Mouse (Mus musculus): ENCODE results near the gene Supt5. TPM values are rescaled to one million over a fixed set of nuclear protein-coding genes. Genes with fewer than 3 reads are reported as not detected.

Supt5 gene
- total RNA-seq, 2 experiments from 2014 or later: 53.4 to 60.9 TPM

Other genes with a start within 250 kb of the Supt5 start
- not detected for gene 9530053A07Rik, start 209.3 kb downstream of the Supt5 start, total RNA-seq (2021)
- 10 to 100 TPM; 28.9 to 32.8 TPM for gene Fbl, start 169.0 kb downstream of the Supt5 start, total RNA-seq (2021)
- 10 to 100 TPM; 26.0 to 32.6 TPM for gene Dyrk1b, start 159.3 kb downstream of the Supt5 start, total RNA-seq (2021)
- 10 to 100 TPM; 11.5 to 12.4 TPM for gene Eid2, start 70.9 kb downstream of the Supt5 start, total RNA-seq (2021)
- gene Eid2b, start 61.0 kb downstream of the Supt5 start, total RNA-seq (2021): 10 to 100 TPM; 13.9 to 15.5 TPM
- not detected for gene Selenov, start 47.6 kb downstream of the Supt5 start, total RNA-seq (2021)
- not detected for gene Dll3, start 36.5 kb downstream of the Supt5 start, total RNA-seq (2021)
- gene Timm50, start 26.7 kb downstream of the Supt5 start, total RNA-seq (2021): 10 to 100 TPM; 66.3 to 66.6 TPM
- 100 to 1,000 TPM; 517 to 602 TPM for gene Rps16, start 11.9 kb upstream of the Supt5 start, total RNA-seq (2021)
- 10 to 100 TPM; 11.3 to 13.4 TPM for gene Plekhg2, start 33.9 kb upstream of the Supt5 start, total RNA-seq (2021)
- gene Zfp36, start 41.5 kb upstream of the Supt5 start, total RNA-seq (2021): 10 to 100 TPM; 18.4 to 27.3 TPM
- gene Med29, start 54.0 kb upstream of the Supt5 start, total RNA-seq (2021): 10 to 100 TPM; 21.8 TPM
- 10 to 100 TPM; 39.5 to 44.5 TPM for gene Paf1, start 54.2 kb upstream of the Supt5 start, total RNA-seq (2021)
- gene Gmfg, start 98.7 kb upstream of the Supt5 start, total RNA-seq (2021): 1 to 10 TPM; 5.4 to 7.8 TPM
- gene Lrfn1, start 113.2 kb upstream of the Supt5 start, total RNA-seq (2021): under 1 TPM; 0.46 to 0.65 TPM
- not detected for gene Ifnl2, start 171.7 kb upstream of the Supt5 start, total RNA-seq (2021)
- not detected for gene Ifnl3, start 184.1 kb upstream of the Supt5 start, total RNA-seq (2021)
- gene Sycn, start 202.1 kb upstream of the Supt5 start, total RNA-seq (2021): not detected
- not detected for gene Nccrp1, start 208.5 kb upstream of the Supt5 start, total RNA-seq (2021)